Mouse (Mus musculus) heart, postnatal 36 days (tissue): ENCODE results near the gene BC048507. TPM values are rescaled to one million over a fixed set of nuclear protein-coding genes. Genes with fewer than 3 reads are reported as not detected.
"Not testable (repeated sequence)": the region's sequence is repeated elsewhere in the genome, so short reads cannot be mapped to it uniquely, and the experiment has no call there.

Experiments used
- DNase-seq, 2 experiments: peaks; one replicate each; pipeline ENCODE4 v3.0.0; 2021 to 2022
- intact Hi-C: fragments of 180-260 bp; cut with DNase I; formaldehyde crosslinking; loops from one replicate; pipeline ENCODE4 v1.15.1; 2025
- total RNA-seq, 2 experiments: library from RNA; stranded (reverse); gene quantifications; 2 replicates each; pipeline ENCODE4 v1.2.3; 2021

The BC048507 gene
- total RNA-seq = not detected

DNA sequence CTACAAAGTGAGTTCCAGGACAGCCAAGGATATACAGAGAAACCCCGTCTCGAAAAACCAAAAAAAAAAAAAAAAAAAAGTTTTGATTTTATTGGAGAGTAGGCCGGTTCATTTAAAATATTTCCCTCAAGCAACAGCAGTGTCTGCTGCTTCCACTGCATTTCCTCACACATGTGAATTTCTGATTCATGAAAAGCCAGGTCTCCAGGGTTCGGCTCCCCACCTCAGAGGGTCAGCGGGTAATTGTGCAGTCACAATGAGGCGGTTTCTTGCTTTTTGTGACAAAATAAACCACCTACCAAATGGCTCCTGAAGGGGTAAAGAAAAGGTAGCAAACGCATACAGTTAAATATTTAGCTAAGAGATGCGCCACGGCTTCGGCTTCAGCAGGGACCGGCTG lies at the start of gene BC048507:
Gene BC048507, plus strand, starts transcription at position 301 of the 400 bp plus-strand sequence.
- intact Hi-C loops = no loop called here
- no peak for DNase-seq

DNA sequence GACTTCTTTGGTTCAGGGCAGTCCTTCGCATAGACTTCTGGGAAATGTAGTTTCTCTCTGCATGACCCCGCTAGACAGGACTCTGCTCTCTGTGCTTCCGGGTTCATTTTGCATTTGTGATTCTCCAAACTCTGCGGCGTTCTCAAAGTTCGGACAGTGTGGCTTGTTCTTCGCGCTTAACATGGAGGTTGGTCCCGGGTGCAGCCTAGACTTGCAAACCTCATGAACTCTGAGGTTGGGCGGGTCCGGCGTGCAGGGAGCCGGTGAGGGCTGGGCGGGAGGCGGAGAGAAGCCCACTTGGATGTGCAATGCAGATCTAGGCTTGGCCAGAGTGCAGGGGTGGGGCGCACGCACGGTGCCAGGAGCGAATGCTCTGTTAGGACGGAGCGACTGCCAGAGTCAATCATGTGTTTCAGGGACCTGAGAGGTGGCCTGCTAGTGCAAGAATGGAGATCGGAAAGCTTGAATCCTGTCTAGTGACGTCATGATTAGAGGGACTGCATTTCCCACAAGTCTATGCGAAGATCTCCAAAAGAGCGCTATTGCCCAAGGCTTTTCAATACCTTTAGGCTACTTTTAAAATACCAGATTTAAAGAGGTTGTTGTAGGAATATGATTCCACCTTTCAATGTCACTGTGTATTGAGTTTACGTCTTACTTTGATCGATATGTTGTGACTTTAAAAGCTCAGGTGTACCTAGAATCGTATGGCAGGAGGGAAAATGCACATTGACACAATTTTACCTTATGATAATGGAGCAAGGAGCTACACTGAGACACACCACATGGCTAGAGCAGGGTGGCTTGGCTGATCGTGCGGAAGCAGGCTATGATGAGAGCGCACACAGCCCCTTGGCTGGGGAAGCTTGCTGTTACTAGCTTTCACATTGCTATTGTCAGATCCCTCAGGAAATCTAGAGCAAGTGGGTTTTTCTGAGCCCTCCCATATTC lies 49.1 kb upstream of the BC048507 start, which contains the start of gene Zfp273:
Gene Zfp273, plus strand, starts transcription at position 31 of the 951 bp plus-strand sequence.
- intact Hi-C loops = loop anchor here (2.0 to 5.0 kb wide), 4 partner anchors 31 to 907 kb away; partner anchors contain the start of genes Zfp65 and Zfp85
- peak; percentile 76 to 86 for DNase-seq

DNA sequence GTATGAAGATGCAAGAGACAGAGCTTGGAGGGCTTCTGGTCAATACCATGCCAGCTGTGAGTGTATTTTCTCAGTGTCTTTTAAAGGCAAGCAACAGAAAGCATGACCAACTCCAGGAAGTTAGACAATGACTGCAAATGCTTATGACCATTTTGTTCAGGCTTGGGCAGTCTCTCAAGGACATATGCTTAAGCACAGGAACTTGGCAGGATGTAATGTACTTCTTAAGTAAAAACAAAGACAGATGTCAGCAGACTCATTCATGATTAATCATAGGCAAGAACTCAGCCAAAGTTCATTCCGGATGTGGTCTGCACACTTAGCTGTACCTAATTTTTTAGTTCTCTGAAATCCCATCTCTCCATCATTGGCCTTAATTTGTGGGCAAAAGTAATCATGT lies 44.5 kb upstream of the BC048507 start:
- intact Hi-C loops = no loop called here
- DNase-seq = no peak

DNA sequence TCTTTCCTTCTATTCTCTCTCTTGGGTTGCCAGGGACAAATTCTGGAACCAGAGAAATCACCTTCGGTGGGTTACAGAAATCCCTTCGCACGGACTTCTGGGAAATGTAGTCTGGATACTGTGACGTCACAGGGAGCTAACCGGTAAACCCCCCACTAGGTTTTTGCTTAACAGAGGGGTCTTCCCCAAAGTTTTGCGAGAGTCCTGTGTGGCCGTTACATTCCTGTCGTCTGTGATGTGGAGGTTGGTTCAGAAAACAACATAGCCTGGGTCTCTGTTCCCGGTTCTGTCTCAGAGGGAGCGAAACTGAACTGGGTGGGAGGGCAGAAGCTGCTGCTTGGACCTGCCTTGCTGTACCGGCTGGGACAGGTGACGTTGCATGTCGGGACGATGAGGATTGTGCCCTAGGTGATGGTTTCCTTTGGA lies 32.2 kb upstream of the BC048507 start, which contains the start of gene Gm10037:
Gene Gm10037, plus strand, starts transcription at position 196 of the 426 bp plus-strand sequence.
- intact Hi-C loops = no loop called here
- peak; percentile 54 to 55 for DNase-seq

DNA sequence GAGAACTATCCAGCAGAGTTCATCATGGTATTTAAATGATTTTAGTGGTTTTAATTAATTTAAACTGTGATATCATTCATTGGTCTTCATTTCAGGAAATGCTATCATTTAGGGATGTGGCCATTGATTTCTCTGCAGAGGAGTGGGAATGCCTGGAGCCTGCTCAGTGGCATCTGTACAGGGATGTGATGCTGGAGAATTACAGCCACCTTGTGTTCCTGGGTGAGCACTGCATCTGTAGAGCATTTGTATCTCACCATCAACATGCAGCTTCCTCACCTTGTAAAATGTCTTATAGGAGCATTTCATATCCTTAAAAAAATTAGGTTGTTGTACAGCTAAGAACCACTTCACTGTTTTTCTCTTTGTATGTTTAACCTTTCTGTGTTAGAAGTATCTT lies 30.0 kb upstream of the BC048507 start:
- intact Hi-C loops, DNase-seq: not testable (repeated sequence)

DNA sequence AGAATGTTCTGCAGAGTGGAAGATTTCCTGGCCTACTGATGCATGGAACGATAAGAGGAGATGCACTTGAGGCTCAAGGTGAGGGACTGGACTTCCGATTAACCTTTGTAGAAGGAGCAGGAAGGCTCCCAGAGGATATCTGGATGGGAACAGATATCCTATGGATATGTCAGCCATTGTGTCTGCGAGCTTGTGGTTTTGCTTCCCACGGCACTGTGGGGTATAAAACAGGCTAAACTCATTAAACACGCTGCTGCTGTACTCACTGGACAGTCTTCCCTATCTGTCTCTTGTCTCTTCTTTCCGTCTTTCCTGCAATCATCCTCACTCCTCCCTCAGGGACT lies 19.4 kb upstream of the BC048507 start:
- DNase-seq = no peak
- intact Hi-C loops = loop anchor here (1.0 to 10.0 kb wide), 4 partner anchors 119 to 739 kb away; partner anchors contain the start of genes Gm28557, Gm49345 and Zfp729a

DNA sequence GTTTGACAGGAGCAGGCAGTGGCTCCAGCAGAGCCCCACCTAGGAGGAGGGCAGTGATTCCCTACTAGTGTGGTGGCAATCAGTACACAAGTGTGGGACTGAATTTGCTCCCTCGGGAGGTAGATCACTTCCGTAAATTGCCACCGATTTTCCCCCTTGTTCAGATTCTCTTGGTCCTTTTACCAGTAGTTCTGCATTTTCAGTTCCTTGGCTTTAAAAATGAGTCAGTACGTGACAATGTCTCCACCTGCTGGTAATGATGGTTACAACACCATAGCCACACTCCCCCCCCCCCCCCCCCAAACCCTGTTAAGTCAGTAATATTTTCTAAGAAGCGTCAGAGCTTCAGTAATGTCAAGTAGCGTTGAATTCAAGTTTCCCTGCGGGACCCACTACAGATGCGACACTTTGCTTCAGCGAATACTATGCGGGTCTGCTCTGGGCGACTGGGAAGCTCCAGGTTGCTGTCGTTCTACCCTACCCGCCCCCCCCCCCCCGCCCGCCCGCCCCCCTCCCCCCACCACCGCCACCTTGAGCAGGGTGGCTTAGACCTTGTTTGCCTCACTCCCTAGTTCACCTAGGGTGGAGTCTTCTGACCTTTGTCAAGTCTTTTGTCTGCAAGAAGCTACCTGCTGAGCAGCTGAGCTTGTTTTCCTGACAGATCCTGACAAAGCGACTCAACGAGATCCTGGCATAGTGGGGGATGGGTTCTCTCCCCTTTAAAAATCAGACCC lies 18.8 kb upstream of the BC048507 start:
- intact Hi-C loops = loop anchor here (1.0 to 10.0 kb wide), 4 partner anchors 119 to 739 kb away; partner anchors contain the start of genes Gm28557, Gm49345 and Zfp729a
- peak; percentile 41 to 62 for DNase-seq

DNA sequence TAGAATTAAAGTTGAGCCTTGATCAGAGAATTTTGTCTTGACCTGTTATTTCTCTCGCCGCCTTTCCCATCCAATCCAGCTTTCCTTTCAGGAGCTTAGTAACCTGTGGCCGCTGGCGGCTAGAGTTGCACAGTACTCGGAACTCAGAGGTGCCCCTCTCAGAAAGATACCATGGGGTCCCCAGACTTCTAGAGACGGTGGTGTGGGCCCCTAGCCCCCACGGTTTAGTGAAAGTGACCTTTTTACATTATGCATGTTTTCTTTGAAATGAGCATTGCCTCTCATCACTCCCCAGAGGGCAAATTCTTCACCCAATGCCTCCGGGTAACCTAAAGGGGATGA lies 18.3 kb upstream of the BC048507 start:
- intact Hi-C loops = loop anchor here (1.0 to 10.0 kb wide), 4 partner anchors 120 to 740 kb away; partner anchors contain the start of genes Gm28557, Gm49345 and Zfp729a

DNA sequence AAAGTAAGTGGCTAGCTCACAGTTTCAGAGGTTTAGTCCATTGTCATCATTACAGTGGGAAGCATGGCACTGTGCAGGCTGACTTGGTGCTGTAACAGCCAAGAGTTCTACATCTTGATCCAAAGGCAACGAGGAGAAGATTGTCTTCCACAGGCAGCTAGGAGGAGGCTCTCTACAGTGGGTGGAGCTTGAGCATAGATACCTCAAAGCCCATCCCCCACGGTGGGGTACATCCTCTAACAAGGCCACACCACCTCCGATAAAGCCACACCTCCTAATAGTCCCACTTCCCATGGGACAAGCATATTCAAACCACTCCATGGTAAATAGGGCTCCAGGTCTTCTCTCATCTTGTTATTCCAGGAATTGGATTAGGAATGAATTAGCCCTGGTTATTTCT lies 12.8 kb upstream of the BC048507 start:
- intact Hi-C loops = no loop called here
- DNase-seq = no peak

More for the DNA sequence above, 18.3 kb upstream of the BC048507 start:
- DNase-seq = no peak

DNA sequence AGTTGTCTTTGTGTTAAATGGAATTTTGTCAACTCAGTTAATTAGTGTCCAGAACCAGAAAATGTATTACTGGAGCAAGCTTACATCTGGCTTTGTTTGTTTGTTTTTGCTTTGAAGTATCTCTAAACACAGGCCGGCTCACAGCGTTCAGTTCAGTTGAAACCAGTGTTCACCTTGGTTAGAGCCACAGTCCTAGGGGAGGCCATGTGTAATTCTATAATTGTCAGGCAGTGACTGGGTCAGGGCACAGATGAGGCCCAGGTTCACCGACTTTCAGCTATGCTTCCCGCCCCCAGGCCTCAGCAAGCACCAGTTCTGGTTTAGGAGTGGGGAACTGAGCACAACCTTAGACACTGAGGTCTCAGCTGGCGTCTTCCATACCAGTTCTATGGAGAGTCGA lies 10.0 kb upstream of the BC048507 start:
- intact Hi-C loops = no loop called here

DNA sequence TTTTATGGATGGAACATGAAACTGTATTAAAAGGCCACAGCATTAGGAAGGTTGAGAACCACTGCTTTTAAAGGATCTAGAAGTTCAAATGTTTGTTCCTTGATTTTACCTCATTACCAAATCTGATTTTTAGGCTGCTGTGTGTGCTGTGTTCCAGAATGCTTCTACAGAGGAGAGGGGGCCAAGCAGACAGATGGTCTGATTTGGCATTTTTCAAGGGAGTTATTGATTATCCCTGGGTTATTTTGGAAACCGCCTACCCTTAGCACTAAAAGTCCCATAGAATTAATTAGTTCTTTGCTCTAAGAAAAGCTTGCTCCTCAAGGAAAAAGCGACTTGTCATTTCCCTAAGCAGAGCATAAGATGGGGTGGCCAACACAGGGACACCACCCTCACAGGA lies 9.1 kb upstream of the BC048507 start:
- intact Hi-C loops = no loop called here
- no peak for DNase-seq

More for the DNA sequence above, 10.0 kb upstream of the BC048507 start:
- DNase-seq = no peak

DNA sequence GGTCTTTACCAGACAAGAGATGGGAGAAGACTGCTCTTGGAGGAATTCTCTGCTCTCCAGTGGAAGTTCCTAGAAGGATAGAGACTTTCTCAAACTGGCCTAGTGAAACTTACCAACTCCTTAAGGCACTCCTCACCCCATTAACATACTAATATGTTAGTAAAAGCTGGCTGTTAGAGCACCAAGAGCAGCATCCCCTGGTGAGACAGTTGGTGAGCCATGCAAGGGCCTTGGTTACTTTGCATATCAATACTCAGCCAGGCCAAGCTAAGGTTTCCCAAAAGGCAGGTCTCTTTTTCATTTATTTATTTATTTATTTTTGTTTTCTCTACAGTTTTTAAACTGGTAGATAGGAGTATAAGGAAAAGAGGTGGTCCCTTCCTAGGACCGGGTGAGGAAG lies 5.8 kb upstream of the BC048507 start:
- intact Hi-C loops = no loop called here
- DNase-seq = no peak

DNA sequence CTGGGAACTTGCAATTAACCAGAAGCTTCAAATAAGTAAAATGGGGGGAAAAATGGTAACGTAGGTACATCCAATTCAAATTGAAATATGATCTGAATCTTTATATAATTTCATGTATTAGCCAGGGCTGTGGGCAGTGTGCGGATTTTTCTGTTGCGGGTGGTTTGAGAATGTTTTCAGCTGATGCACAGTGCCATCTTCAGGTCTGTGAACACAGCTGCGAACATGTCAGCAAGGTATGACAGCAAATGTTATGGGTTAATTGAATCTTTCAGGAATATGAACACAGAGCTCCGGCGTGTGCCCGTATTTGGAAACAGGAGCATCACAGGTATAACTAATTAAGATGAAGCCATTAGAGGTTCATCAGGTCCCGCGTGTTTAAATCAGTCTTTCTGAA lies 618 bp upstream of the BC048507 start:
- DNase-seq = no peak
- intact Hi-C loops = no loop called here

DNA sequence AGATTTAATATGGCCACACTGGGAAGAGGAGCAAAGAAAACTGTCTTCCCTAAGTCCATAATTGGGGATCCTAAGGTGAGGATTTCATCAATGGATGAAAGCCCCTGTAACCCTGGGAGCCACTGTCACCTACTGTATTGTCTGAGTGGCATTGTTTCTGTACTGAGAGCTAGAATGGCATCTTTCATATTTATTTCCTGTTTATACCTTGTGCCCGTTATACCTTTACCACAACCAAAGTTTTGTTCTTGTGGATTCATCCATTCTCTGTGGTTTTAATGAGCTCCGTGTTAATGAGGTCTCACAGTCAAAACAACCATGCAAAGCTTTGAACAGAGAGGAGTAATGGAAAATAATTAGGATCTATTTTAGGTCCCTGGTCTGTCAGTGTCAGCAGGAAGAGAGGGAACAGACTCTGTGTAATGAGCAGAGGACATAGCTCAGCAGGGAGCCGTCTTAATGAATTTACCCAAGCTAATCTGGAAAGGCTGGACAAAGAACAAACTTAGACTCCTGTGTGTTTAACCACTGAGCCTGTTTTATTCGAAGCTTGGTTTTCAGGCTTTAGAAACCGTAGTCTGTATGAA lies 1.7 kb downstream of the BC048507 start:
- intact Hi-C loops = no loop called here
- DNase-seq = no peak

DNA sequence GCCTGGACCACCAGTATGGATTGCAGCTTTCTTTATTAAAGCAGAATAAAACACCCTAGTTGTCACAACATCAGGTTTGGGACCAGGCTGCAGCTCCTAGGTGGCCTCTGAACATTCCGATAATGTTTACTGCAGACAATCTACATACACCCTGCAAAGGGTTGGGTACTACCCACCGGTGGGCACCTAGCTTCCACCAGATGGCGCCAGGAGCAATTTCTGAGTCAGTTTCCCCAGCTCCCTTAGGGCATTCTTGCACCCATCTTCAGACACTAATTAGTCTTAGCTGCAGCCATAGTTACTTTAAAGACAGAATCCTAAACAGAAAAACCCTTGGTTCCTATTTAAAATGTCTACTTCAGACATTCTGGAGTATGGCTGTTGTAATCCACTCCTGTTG lies 4.8 kb downstream of the BC048507 start:
- intact Hi-C loops = no loop called here

DNA sequence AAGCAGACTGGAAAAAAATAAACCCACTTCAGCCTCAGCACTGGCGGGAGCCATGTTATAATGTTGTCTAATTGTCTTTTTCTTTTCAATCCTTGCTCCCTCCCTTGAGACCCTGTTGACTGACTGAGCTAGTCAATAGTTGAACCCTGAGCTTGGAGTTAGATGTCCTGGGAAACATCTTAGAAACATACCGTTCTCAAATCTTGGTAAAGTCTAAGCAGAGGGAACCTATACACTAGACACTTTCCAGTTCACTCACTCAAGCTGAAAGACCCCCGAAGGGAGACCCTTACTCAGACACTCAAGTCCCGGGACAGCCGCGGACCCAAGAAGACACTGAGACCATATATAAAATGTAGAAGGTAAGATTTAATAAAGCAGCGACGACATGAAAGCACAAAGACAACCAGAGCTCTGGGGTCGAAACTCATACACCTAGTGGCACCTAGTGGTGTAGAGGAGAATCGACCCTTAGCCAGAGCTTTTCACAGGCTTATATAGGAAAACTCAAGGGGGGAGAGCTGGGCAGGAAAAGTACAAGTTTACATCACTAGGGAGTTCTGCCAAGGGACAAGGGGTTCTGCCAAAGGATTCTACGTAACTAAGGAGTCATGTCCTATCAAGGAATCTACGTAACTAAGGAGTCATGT lies 13.0 kb downstream of the BC048507 start:
- intact Hi-C loops, DNase-seq: not testable (repeated sequence)

More for the DNA sequence above, 4.8 kb downstream of the BC048507 start:
- peak in 1 of 2 experiments; percentile 5 for DNase-seq

DNA sequence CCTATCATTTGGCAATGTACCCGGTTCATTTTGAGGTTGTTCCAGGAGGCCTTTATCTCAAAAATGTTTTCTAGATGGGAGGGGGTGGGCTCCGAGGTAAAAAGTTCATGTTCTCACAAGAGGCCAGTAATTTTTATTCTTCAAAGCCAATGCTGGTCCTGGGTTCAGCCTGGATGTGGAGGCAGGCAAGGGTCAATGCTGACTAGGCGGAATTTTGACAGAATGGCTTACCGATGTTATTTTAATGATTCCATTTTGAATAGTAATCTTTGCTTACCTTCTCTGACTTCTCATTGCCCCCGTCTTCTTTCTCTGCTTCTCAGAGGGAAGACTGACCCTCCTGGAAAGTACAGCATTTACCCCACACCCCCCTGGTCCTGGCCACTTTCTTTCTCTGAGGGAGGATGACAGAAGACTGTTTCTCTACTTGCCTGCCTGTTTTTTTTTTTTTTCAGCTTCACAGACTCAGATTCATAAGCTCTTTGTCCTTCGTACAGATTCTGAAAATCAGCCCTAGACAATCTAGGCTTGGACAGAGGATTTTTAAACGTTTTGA lies 13.7 kb downstream of the BC048507 start:
- intact Hi-C loops = no loop called here
- DNase-seq = no peak

DNA sequence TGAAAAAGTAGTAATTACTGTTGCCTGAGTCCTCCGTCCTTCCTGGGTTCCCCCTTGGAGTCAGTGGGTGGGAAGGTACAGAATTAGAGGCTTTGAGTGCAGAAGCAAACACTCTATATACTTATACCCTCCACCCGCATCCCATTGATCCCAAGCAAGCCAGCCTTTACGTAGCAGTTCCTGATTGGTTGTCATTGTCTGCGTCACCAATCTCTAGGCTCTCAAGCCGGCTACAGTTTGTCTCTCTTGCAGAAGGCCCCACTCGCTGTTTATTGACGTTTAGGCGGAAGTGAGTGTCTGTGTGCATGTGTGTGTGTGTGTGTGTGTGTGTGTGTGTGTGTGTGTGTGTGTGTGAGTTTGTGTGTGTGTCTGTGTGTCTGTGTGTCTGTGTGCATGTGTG lies 20.8 kb downstream of the BC048507 start:
- intact Hi-C loops = no loop called here
- no peak for DNase-seq

DNA sequence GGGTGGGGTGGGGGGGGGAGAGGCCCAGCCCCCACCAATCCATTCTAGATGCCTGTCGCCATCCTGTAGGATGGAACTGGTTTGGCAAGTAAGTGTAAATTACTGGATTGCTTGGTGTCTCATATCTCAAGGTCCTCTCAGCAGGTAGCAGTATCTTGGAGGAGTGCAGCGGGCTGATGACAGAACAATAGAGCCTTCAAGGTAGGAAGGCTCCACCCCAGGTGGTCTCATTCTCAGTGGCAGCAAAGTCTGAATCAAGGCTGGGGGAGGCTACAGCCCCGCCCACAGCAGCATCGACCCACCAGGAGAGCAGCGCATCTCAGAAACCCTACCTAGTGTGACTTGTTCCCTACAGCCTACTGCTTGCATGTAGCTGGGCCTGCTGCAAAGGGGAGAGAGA lies 46.6 kb downstream of the BC048507 start:
- DNase-seq = no peak
- intact Hi-C loops = no loop called here
